In genomic region chr4:99193810-99194582, GRCm38 (mm10) we compare ENCODE assay signal across 8 mouse cellular contexts. TPM values are rescaled to one million over a fixed set of nuclear protein-coding genes. Genes with fewer than 3 reads are reported as not detected.
DNase-seq lines count a peak whose midpoint lies in the region; ATAC-seq and TF ChIP-seq lines count a peak whose summit lies in the region.

Gene Atg4c (plus strand): TSS chr4:99193934.

- no peak within 1 kb of the TSS for H3K27ac ChIP-seq in ES-Bruce4 (ENCODE audit: insufficient read depth, low read length)
- peak within 1 kb of the TSS; percentile 85 for H3K27ac ChIP-seq in forebrain, embryonic 13.5 days
- peak within 1 kb of the TSS; percentile 91 for H3K27ac ChIP-seq in heart, postnatal 0 days (ENCODE audit: low read depth)
- peak within 1 kb of the TSS; percentile 76 for H3K27ac ChIP-seq in liver, embryonic 15.5 days (replicated peaks)
- H3K27ac ChIP-seq in neural tube, embryonic 11.5 days (ENCODE audit: low read depth, low read length), result peak within 1 kb of the TSS; percentile 69
- peak within 1 kb of the TSS; percentile 89 for H3K27ac ChIP-seq in stomach, embryonic 16.5 days (ENCODE audit: low read length)

- no peak for TF ChIP-seq POLR2A in ES-Bruce4 (IDR thresholded peaks at IDR 0.05; ENCODE audit: insufficient read depth, low read length)

- peak within 1 kb of the TSS; percentile 67 for H3K4me2 ChIP-seq in forebrain, embryonic 13.5 days
- peak within 1 kb of the TSS; percentile 77 for H3K4me2 ChIP-seq in heart, postnatal 0 days (ENCODE audit: low read depth, low read length)
- H3K4me2 ChIP-seq in liver, embryonic 15.5 days, result peak within 1 kb of the TSS; percentile 77
- H3K4me2 ChIP-seq in neural tube, embryonic 11.5 days (ENCODE audit: low read depth), result peak within 1 kb of the TSS; percentile 36
- peak within 1 kb of the TSS; percentile 74 for H3K4me2 ChIP-seq in stomach, embryonic 16.5 days (ENCODE audit: low read depth, low read length)

- H3K27me3 ChIP-seq in ES-Bruce4 (ENCODE audit: control insufficient read depth, insufficient read depth, low read length, poor library complexity, severe bottlenecking), result no peaks in the 10 kb centered on the region
- H3K27me3 ChIP-seq in forebrain, embryonic 13.5 days, result no peaks in the 10 kb centered on the region
- no peaks in the 10 kb centered on the region for H3K27me3 ChIP-seq in heart, postnatal 0 days (ENCODE audit: control insufficient read depth, insufficient read depth, low read length)
- H3K27me3 ChIP-seq in liver, embryonic 15.5 days, result no peaks in the 10 kb centered on the region
- no peaks in the 10 kb centered on the region for H3K27me3 ChIP-seq in neural tube, embryonic 11.5 days (ENCODE audit: control insufficient read depth, insufficient read depth, low read length)
- no peaks in the 10 kb centered on the region for H3K27me3 ChIP-seq in stomach, embryonic 16.5 days (ENCODE audit: control insufficient read depth, insufficient read depth, low read length)

- peak; percentile 75 for DNase-seq in heart, postnatal 0 days (ENCODE audit: low spot score)
- peak; percentile 78 to 90 for DNase-seq in kidney, postnatal 36 days
- DNase-seq in neural tube, embryonic 11.5 days (ENCODE audit: low spot score), result peak; percentile 93

- H3K9me3 ChIP-seq in ES-Bruce4 (replicated peaks; ENCODE audit: control insufficient read depth, insufficient read depth, low read length, poor library complexity, severe bottlenecking), result peaks cover 7% of the 10 kb centered on the region
- H3K9me3 ChIP-seq in forebrain, embryonic 13.5 days (replicated peaks), result no peaks in the 10 kb centered on the region
- H3K9me3 ChIP-seq in heart, postnatal 0 days (replicated peaks; ENCODE audit: control insufficient read depth, low read length), result no peaks in the 10 kb centered on the region
- no peaks in the 10 kb centered on the region for H3K9me3 ChIP-seq in liver, embryonic 15.5 days (replicated peaks)
- H3K9me3 ChIP-seq in neural tube, embryonic 11.5 days (ENCODE audit: control insufficient read depth, low read length), result no peaks in the 10 kb centered on the region
- H3K9me3 ChIP-seq in stomach, embryonic 16.5 days (replicated peaks; ENCODE audit: control insufficient read depth, low read length), result no peaks in the 10 kb centered on the region

- peak within 1 kb of the TSS; percentile 88 for H3K4me3 ChIP-seq in ES-Bruce4 (ENCODE audit: low read depth, low read length)
- peak within 1 kb of the TSS; percentile 72 for H3K4me3 ChIP-seq in forebrain, embryonic 13.5 days
- peak within 1 kb of the TSS; percentile 86 for H3K4me3 ChIP-seq in heart, postnatal 0 days (ENCODE audit: low read depth, low read length)
- peak within 1 kb of the TSS; percentile 73 for H3K4me3 ChIP-seq in liver, embryonic 15.5 days (replicated peaks)
- H3K4me3 ChIP-seq in neural tube, embryonic 11.5 days (ENCODE audit: low read depth, low read length), result peak within 1 kb of the TSS; percentile 46
- H3K4me3 ChIP-seq in stomach, embryonic 16.5 days (replicated peaks; ENCODE audit: low read length), result peak within 1 kb of the TSS; percentile 70

- H3K4me1 ChIP-seq in ES-Bruce4 (ENCODE audit: control insufficient read depth, insufficient read depth, low read length), result no peaks in the 10 kb centered on the region
- peaks cover 9% of the 10 kb centered on the region for H3K4me1 ChIP-seq in forebrain, embryonic 13.5 days
- 0 out of 2 replicates have a peak, but pooled peaks cover 6% of the 10 kb centered on the region for H3K4me1 ChIP-seq in heart, postnatal 0 days (ENCODE audit: control insufficient read depth, insufficient read depth)
- H3K4me1 ChIP-seq in liver, embryonic 15.5 days (replicated peaks), result peaks cover 8% of the 10 kb centered on the region; the same call in 1 of the 2 replicates
- H3K4me1 ChIP-seq in neural tube, embryonic 11.5 days (ENCODE audit: control insufficient read depth, insufficient read depth, low read length), result 0 out of 2 replicates have a peak, but pooled peaks cover 2% of the 10 kb centered on the region
- no peaks in the 10 kb centered on the region for H3K4me1 ChIP-seq in stomach, embryonic 16.5 days (ENCODE audit: control insufficient read depth, insufficient read depth, low read length)

- under 1% methylated on average over 50 of the region's 50 CpGs for WGBS in forebrain, embryonic 13.5 days
- under 1% methylated on average over 50 of the region's 50 CpGs for WGBS in heart, postnatal 0 days
- WGBS in liver, embryonic 15.5 days (ENCODE audit: insufficient replicate concordance), result under 1% methylated on average over 50 of the region's 50 CpGs
- under 1% methylated on average over 50 of the region's 50 CpGs for WGBS in neural tube, embryonic 11.5 days
- under 1% methylated on average over 50 of the region's 50 CpGs for WGBS in stomach, embryonic 16.5 days

- no peaks in the 10 kb centered on the region for H3K36me3 ChIP-seq in ES-Bruce4 (ENCODE audit: control insufficient read depth, insufficient read depth, low read length, poor library complexity, severe bottlenecking)
- no peaks in the 10 kb centered on the region for H3K36me3 ChIP-seq in forebrain, embryonic 13.5 days (ENCODE audit: poor library complexity, severe bottlenecking)
- no peaks in the 10 kb centered on the region for H3K36me3 ChIP-seq in heart, postnatal 0 days (replicated peaks; ENCODE audit: control insufficient read depth, insufficient read depth, low read length)
- no peaks in the 10 kb centered on the region for H3K36me3 ChIP-seq in liver, embryonic 15.5 days (replicated peaks)
- no peaks in the 10 kb centered on the region for H3K36me3 ChIP-seq in neural tube, embryonic 11.5 days (ENCODE audit: control insufficient read depth, insufficient read depth, low read length)
- no peaks in the 10 kb centered on the region for H3K36me3 ChIP-seq in stomach, embryonic 16.5 days (ENCODE audit: control insufficient read depth, insufficient read depth, low read length)

- ATAC-seq in cerebellum, adult (ENCODE audit: insufficient number of reproducible peaks, low FRiP score, low TSS enrichment), result peak; percentile 96
- peak; percentile 98 for ATAC-seq in forebrain, embryonic 13.5 days
- ATAC-seq in heart, postnatal 0 days (ENCODE audit: insufficient read depth, low read depth), result peak; percentile 97
- peak; percentile 94 for ATAC-seq in liver, embryonic 15.5 days (ENCODE audit: insufficient read depth)
- ATAC-seq in neural tube, embryonic 11.5 days (ENCODE audit: insufficient read depth, low FRiP score, low TSS enrichment), result peak; percentile 98
- ATAC-seq in stomach, embryonic 16.5 days (ENCODE audit: insufficient read depth, low FRiP score), result peak; percentile 95

- no peak for TF ChIP-seq EP300 in ES-Bruce4 (IDR thresholded peaks at IDR 0.05; ENCODE audit: insufficient read depth, low read depth, low read length)
- no peak for TF ChIP-seq EP300 in heart, postnatal 0 days (IDR thresholded peaks at IDR 0.05; ENCODE audit: low read depth)

- no peak for TF ChIP-seq CTCF in ES-Bruce4 (IDR thresholded peaks at IDR 0.05; ENCODE audit: low read depth, low read length)
- no peak for TF ChIP-seq CTCF in heart, postnatal 0 days (IDR thresholded peaks at IDR 0.05; ENCODE audit: low read depth)

- peak within 1 kb of the TSS; percentile 57 for H3K9ac ChIP-seq in ES-Bruce4 (ENCODE audit: low read depth, poor library complexity, severe bottlenecking)
- H3K9ac ChIP-seq in forebrain, embryonic 13.5 days, result peak within 1 kb of the TSS; percentile 86
- peak within 1 kb of the TSS; percentile 84 for H3K9ac ChIP-seq in heart, postnatal 0 days (replicated peaks; ENCODE audit: low read depth, low read length)
- peak within 1 kb of the TSS; percentile 71 for H3K9ac ChIP-seq in liver, embryonic 15.5 days
- peak within 1 kb of the TSS; percentile 56 for H3K9ac ChIP-seq in neural tube, embryonic 11.5 days (ENCODE audit: low read length)
- peak within 1 kb of the TSS; percentile 93 for H3K9ac ChIP-seq in stomach, embryonic 16.5 days (ENCODE audit: low read length)

RNA-seq across cellular contexts. Expression of gene Atg4c, which starts in this region (rescaled TPM):
- polyA plus RNA-seq in ES-Bruce4 (2011; ENCODE audit: insufficient read depth, insufficient read length, low read depth, missing spikeins), result 16.3 and 16.5 TPM in 2 replicates
- polyA plus RNA-seq in forebrain, embryonic 13.5 days (2015; fragmentation: Nextera tagmentation; extraction: Ambion mirVana), result 13.9 and 14.6 TPM in 2 replicates
- total RNA-seq in heart, postnatal 0 days (2014; rRNA removed; ENCODE audit: low replicate concordance), result 2.4 and 15.2 TPM in 2 replicates
- 6.2 and 6.7 TPM in 2 replicates for polyA plus RNA-seq in heart, postnatal 0 days (2015; fragmentation: Nextera tagmentation; extraction: Ambion mirVana)
- polyA plus RNA-seq in liver, embryonic 15.5 days (2015; fragmentation: Nextera tagmentation; extraction: Ambion mirVana), result 3.7 and 4.1 TPM in 2 replicates
- polyA plus RNA-seq in neural tube, embryonic 11.5 days (2014; fragmentation: Nextera tagmentation; extraction: Ambion mirVana), result 14.7 and 17.2 TPM in 2 replicates
- polyA plus RNA-seq in stomach, embryonic 16.5 days (2015; fragmentation: Nextera tagmentation; extraction: Ambion mirVana), result 11.8 and 13.9 TPM in 2 replicates
